Mouse (Mus musculus): ENCODE data around the gene Krt16. TPM values are rescaled to one million over a fixed set of nuclear protein-coding genes. Genes with fewer than 3 reads are reported as not detected.
"Not testable (repeated sequence)": the region's sequence is repeated elsewhere in the genome, so short reads cannot be mapped to it uniquely, and the experiment has no call there.

The Krt16 gene
- polyA plus RNA-seq, 1 experiment from 2014 or later = 0.49 TPM

DNA sequence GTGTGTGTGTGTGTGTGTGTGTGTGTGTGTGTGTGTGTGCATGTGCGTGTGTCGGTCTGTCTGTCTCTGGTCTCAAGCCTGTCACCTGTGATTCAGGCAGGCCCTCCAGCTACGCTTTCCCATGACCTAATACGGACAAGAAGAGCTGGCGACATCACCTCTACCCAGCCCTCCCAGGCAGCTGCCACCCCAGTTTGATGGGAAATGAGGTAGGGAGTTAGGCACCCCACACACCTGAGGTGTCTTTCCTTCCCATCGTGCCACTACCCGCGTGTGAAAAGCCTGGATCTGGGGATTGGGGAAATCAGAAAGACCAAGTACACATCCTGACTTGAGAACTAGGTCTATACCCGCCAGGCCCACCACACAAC, 12.5 kb upstream of the Krt16 start:
- no peak overlapping the region for H3K4me2 ChIP-seq (ENCODE audit: low read depth, low read length)
- H3K9me3 ChIP-seq (replicated peaks; ENCODE audit: control insufficient read depth, low read length) = no peaks in the 10 kb centered on the region
- H3K27me3 ChIP-seq (ENCODE audit: control insufficient read depth, insufficient read depth, low read length) = peaks cover 12% of the 10 kb centered on the region
- no peak overlapping the region for H3K4me3 ChIP-seq (ENCODE audit: low read length)
- ATAC-seq (replicated peaks; ENCODE audit: extremely low read depth, insufficient read depth, low FRiP score) = no peak
- H3K27ac ChIP-seq (ENCODE audit: low read length) = no peak overlapping the region
- no peaks in the 10 kb centered on the region for H3K4me1 ChIP-seq (ENCODE audit: control insufficient read depth, insufficient read depth, low read length)
- WGBS = 70% methylated on average over 9 of the region's 9 CpGs
- H3K36me3 ChIP-seq (ENCODE audit: control insufficient read depth, insufficient read depth) = no peaks in the 10 kb centered on the region
- no peak overlapping the region for H3K9ac ChIP-seq (ENCODE audit: low read length)

- no peaks in the 10 kb centered on the region for H3K4me1 ChIP-seq (ENCODE audit: control insufficient read depth, insufficient read depth, low read length)
- H3K9me3 ChIP-seq (replicated peaks; ENCODE audit: control insufficient read depth, low read length) = no peaks in the 10 kb centered on the region
- H3K4me2 ChIP-seq (ENCODE audit: low read depth, low read length) = peak within 1 kb of the TSS; percentile 21; the same call in 1 of the 2 replicates
- 68% methylated on average over 21 of the region's 21 CpGs for WGBS
- 0 out of 2 replicates have a peak, but pooled peaks have one; percentile 28 for ATAC-seq (replicated peaks; ENCODE audit: extremely low read depth, insufficient read depth, low FRiP score)
- H3K36me3 ChIP-seq (ENCODE audit: control insufficient read depth, insufficient read depth) = no peaks in the 10 kb centered on the region
- H3K27ac ChIP-seq (ENCODE audit: low read length) = no peak within 1 kb of the TSS
- H3K27me3 ChIP-seq (ENCODE audit: control insufficient read depth, insufficient read depth, low read length) = peaks cover 12% of the 10 kb centered on the region
- no peak within 1 kb of the TSS for H3K4me3 ChIP-seq (ENCODE audit: low read length)
- H3K9ac ChIP-seq (ENCODE audit: low read length) = no peak within 1 kb of the TSS
Observed at GRCm38 (mm10) chr11:100260514-100261234, 12.0 kb upstream of the Krt16 start, which contains the start of gene Krt17. TSS of gene Krt17 (minus strand) at chr11:100261029.

DNA sequence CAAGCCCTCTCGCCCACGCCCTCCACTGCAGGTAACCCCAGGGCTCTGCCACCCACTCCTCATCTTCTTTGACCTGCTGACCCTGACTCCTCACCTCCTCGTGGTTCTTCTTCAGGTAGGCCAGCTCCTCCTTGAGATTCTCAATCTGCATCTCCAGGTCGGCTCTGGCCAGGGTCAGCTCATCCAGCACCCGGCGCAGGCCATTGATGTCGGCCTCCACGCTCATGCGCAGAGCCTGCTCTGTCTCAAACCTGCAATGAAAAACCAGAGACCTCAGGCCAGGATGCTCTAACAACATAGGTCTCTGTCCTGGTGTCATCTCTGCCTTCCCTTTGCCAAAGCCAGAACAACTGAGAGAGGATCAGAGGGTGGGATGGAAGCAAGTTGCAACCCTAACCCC, 10.4 kb upstream of the Krt16 start:
- H3K9me3 ChIP-seq (replicated peaks; ENCODE audit: control insufficient read depth, low read length) = no peaks in the 10 kb centered on the region
- H3K36me3 ChIP-seq (ENCODE audit: control insufficient read depth, insufficient read depth) = no peaks in the 10 kb centered on the region
- peaks cover 11% of the 10 kb centered on the region for H3K27me3 ChIP-seq (ENCODE audit: control insufficient read depth, insufficient read depth, low read length)
- WGBS = 87% methylated on average over 9 of the region's 9 CpGs
- no peaks in the 10 kb centered on the region for H3K4me1 ChIP-seq (ENCODE audit: control insufficient read depth, insufficient read depth, low read length)
- H3K27ac ChIP-seq (ENCODE audit: low read length) = no peak overlapping the region
- no peak overlapping the region for H3K4me2 ChIP-seq (ENCODE audit: low read depth, low read length)
- H3K4me3 ChIP-seq (ENCODE audit: low read length) = no peak overlapping the region
- no peak overlapping the region for H3K9ac ChIP-seq (ENCODE audit: low read length)
- ATAC-seq (replicated peaks; ENCODE audit: extremely low read depth, insufficient read depth, low FRiP score) = no peak

DNA sequence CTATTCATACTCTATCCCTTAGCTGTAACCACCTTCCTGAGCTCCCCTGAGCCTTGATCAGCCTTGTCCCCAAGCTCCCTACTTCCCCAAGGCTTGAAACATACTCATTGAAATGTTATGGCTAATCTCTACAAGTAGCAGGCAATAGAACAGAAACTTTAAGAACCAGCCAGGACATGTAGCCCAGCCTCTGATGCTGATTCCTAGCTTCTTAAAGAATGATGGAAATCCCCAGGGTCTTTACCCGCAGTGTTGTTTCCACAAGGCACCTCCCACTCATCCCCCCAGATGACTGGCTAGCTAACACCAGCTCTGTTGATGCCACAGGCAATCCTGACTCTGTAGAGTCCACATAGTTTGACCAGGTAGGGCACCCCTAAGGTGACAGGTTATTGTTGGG, 9.3 kb upstream of the Krt16 start:
- Histone ChIP-seq H3K9me3 (replicated peaks; ENCODE audit: control insufficient read depth, low read length) (no peaks in the 10 kb centered on the region), H3K4me2 (ENCODE audit: low read depth, low read length) (no peak overlapping the region), H3K27me3 (ENCODE audit: control insufficient read depth, insufficient read depth, low read length) (peaks cover 7% of the 10 kb centered on the region), H3K27ac (ENCODE audit: low read length) (no peak overlapping the region), H3K4me1 (ENCODE audit: control insufficient read depth, insufficient read depth, low read length) (no peaks in the 10 kb centered on the region), H3K9ac (ENCODE audit: low read length) (no peak overlapping the region), H3K4me3 (ENCODE audit: low read length) (no peak overlapping the region), H3K36me3 (ENCODE audit: control insufficient read depth, insufficient read depth) (no peaks in the 10 kb centered on the region)
- WGBS = 83% methylated on average over 1 of the region's 1 CpGs
- ATAC-seq (replicated peaks; ENCODE audit: extremely low read depth, insufficient read depth, low FRiP score) = no peak

DNA sequence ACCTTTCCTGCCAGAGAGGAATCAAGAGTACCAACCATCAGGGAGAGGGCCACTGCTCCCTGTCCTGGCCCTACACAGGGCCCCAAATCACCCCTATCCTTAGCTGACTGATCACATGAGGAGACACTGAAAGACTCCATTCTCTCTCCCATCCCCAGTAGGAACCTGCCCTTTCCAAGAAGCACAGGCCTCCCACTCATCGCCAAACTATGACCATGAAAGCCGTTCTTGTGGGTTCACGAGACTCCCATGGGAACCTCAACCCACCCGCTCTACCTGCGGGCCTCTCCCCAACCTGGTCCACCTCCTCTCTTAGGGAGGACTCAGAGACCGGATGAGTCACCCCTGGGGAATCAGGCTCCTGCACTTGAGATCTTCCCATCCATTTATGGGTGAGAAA, 6.8 kb upstream of the Krt16 start:
- Histone ChIP-seq H3K27me3 (ENCODE audit: control insufficient read depth, insufficient read depth, low read length) (no peaks in the 10 kb centered on the region), H3K36me3 (ENCODE audit: control insufficient read depth, insufficient read depth) (no peaks in the 10 kb centered on the region), H3K4me2 (ENCODE audit: low read depth, low read length) (no peak overlapping the region), H3K4me1 (ENCODE audit: control insufficient read depth, insufficient read depth, low read length) (no peaks in the 10 kb centered on the region), H3K9ac (ENCODE audit: low read length) (no peak overlapping the region), H3K27ac (ENCODE audit: low read length) (no peak overlapping the region), H3K4me3 (ENCODE audit: low read length) (no peak overlapping the region), H3K9me3 (replicated peaks; ENCODE audit: control insufficient read depth, low read length) (no peaks in the 10 kb centered on the region)
- ATAC-seq (replicated peaks; ENCODE audit: extremely low read depth, insufficient read depth, low FRiP score) = no peak
- 84% methylated on average over 6 of the region's 6 CpGs for WGBS

DNA sequence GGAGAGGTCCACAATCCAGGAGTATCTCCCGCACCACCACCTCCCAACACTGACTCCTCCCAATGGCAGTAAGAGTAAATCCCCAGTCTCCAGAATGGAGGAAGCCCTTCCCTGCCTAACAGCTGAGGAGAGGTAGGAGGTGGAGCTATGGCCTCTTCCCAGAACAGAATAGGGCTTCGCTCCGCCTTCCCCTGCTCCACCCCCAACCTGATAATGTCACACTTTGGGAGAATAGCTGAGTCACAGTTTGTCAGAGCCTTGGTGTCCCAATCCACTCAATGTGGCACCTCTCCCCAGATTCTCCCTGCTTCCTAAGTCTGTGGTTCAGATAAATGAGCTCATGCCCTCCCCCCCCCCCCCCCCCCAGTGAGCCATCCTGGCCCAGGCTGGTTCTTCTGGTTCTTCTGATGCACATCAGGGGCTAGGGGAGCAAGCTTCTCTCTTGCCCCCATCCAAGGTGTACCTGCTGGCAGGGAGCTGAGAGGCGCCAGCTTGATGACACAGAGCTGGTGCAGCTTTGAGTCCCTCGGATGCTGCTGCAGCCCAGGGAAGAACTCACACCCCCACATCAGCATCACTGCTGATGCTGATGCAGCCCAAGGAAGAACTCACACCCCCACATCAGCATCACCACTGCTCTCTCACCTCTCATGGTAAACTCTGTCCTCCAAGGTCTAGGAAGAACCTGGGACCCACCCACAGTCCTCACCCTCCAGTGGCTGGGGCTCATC, 5.8 kb upstream of the Krt16 start:
- Histone ChIP-seq H3K27ac (ENCODE audit: low read length) (no peak overlapping the region), H3K27me3 (ENCODE audit: control insufficient read depth, insufficient read depth, low read length) (no peaks in the 10 kb centered on the region), H3K4me3 (ENCODE audit: low read length) (no peak overlapping the region), H3K9ac (ENCODE audit: low read length) (no peak overlapping the region), H3K9me3 (replicated peaks; ENCODE audit: control insufficient read depth, low read length) (no peaks in the 10 kb centered on the region), H3K4me1 (ENCODE audit: control insufficient read depth, insufficient read depth, low read length) (no peaks in the 10 kb centered on the region), H3K36me3 (ENCODE audit: control insufficient read depth, insufficient read depth) (no peaks in the 10 kb centered on the region), H3K4me2 (ENCODE audit: low read depth, low read length) (no peak overlapping the region)
- ATAC-seq (replicated peaks; ENCODE audit: extremely low read depth, insufficient read depth, low FRiP score) = no peak
- WGBS = 53% methylated on average over 5 of the region's 5 CpGs

DNA sequence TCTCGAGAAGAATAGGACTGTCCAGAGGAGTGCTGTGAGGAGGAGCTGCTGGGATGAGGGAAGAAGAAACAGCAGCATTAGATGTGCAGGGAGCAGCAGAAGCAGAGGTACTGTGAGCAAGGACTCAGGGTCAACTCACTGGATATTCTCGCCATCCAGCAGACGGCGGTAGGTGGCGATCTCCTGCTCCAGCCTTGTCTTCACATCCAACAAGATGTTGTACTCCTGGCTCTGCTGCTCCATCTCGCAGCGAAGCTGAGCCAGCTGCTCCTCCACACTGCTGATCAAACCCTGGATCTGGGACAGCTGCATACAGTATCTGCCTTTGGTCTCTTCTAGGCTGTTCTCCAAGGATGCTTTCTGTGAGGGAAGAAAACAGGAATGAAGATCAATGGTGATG, 2.2 kb downstream of the Krt16 start:
- H3K27me3 ChIP-seq (ENCODE audit: control insufficient read depth, insufficient read depth, low read length); ATAC-seq (replicated peaks; ENCODE audit: extremely low read depth, insufficient read depth, low FRiP score); H3K36me3 ChIP-seq (ENCODE audit: control insufficient read depth, insufficient read depth); H3K27ac ChIP-seq (ENCODE audit: low read length); H3K9me3 ChIP-seq (replicated peaks; ENCODE audit: control insufficient read depth, low read length); H3K9ac ChIP-seq (ENCODE audit: low read length); H3K4me3 ChIP-seq (ENCODE audit: low read length); H3K4me2 ChIP-seq (ENCODE audit: low read depth, low read length); H3K4me1 ChIP-seq (ENCODE audit: control insufficient read depth, insufficient read depth, low read length): not testable (repeated sequence)
- WGBS = 60% methylated on average over 7 of the region's 7 CpGs

GRCm38 (mm10) chr11:100240272-100240671, 8.4 kb downstream of the Krt16 start:
- WGBS = 85% methylated on average over 4 of the region's 4 CpGs
- not testable (repeated sequence) for H3K9me3 ChIP-seq (replicated peaks; ENCODE audit: control insufficient read depth, low read length); H3K4me2 ChIP-seq (ENCODE audit: low read depth, low read length); H3K27ac ChIP-seq (ENCODE audit: low read length); H3K4me3 ChIP-seq (ENCODE audit: low read length); H3K36me3 ChIP-seq (ENCODE audit: control insufficient read depth, insufficient read depth); H3K9ac ChIP-seq (ENCODE audit: low read length); H3K27me3 ChIP-seq (ENCODE audit: control insufficient read depth, insufficient read depth, low read length); ATAC-seq (replicated peaks; ENCODE audit: extremely low read depth, insufficient read depth, low FRiP score); H3K4me1 ChIP-seq (ENCODE audit: control insufficient read depth, insufficient read depth, low read length)

DNA sequence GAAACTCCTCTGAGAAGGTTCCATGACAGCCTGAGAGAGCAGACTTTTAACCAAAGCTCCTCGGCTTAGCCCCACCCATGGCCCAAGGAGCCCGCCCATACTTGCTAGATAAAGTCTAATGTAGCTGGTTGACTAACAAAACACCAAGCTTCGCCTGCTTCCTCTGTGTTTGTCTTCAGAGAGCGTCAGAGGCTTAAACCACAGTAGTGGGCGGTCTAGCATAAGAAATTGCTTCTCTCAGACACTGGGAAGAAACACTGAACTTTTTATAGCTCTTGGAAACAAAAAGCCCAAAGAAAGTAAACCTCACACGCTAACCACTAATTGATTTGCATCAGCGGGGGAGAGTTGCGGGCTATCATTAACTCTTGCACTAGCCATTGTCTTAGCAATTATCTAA, 27.0 kb downstream of the Krt16 start:
- no peak overlapping the region for H3K4me3 ChIP-seq (ENCODE audit: low read length)
- H3K4me1 ChIP-seq (ENCODE audit: control insufficient read depth, insufficient read depth, low read length) = no peaks in the 10 kb centered on the region
- 0 out of 2 replicates have a peak, but pooled peaks cover 4% of the 10 kb centered on the region for H3K9me3 ChIP-seq (replicated peaks; ENCODE audit: control insufficient read depth, low read length)
- no peak overlapping the region for H3K27ac ChIP-seq (ENCODE audit: low read length)
- ATAC-seq (replicated peaks; ENCODE audit: extremely low read depth, insufficient read depth, low FRiP score) = no peak
- H3K36me3 ChIP-seq (ENCODE audit: control insufficient read depth, insufficient read depth) = no peaks in the 10 kb centered on the region
- no peak overlapping the region for H3K4me2 ChIP-seq (ENCODE audit: low read depth, low read length)
- H3K9ac ChIP-seq (ENCODE audit: low read length) = no peak overlapping the region
- no peaks in the 10 kb centered on the region for H3K27me3 ChIP-seq (ENCODE audit: control insufficient read depth, insufficient read depth, low read length)
- 63% methylated on average over 8 of the region's 8 CpGs for WGBS

All from heart, embryonic 16.5 days (tissue).